Mouse (Mus musculus) midbrain, postnatal 0 days (tissue): ENCODE results near the gene Ryr2. TPM values are rescaled to one million over a fixed set of nuclear protein-coding genes. Genes with fewer than 3 reads are reported as not detected.
"Not testable (repeated sequence)": the region's sequence is repeated elsewhere in the genome, so short reads cannot be mapped to it uniquely, and the experiment has no call there.

Source experiments
- ATAC-seq: fragments of 200-750 bp; cut with Nextera tagmentation; 2 replicates; pipeline ENCODE4 v1.8.0; 2017; ENCODE audit warnings: moderate number of reproducible peaks, mild to moderate bottlenecking, moderate TSS enrichment, moderate library complexity; ENCODE audit not compliant: low FRiP score
- DNase-seq: peaks from one replicate; pipeline ENCODE4 v3.0.0-alpha.2; 2015; ENCODE audit warnings: low spot score
- H3K27ac ChIP-seq: fragments of 300-500 bp; sonication (generic); 2 replicates; pipeline ENCODE4 v1.5.1; 2014; ENCODE audit warnings: low read depth, mild to moderate bottlenecking, low read length, mixed read lengths
- H3K27me3 ChIP-seq: fragments of 300-500 bp; sonication (generic); 2 replicates; pipeline ENCODE4 v1.6.1; 2014; ENCODE audit warnings: low read length, control low read depth, mixed read lengths; ENCODE audit not compliant: insufficient read depth
- H3K36me3 ChIP-seq: fragments of 300-500 bp; sonication (generic); 2 replicates; pipeline ENCODE4 v1.6.1; 2014; ENCODE audit warnings: low read length, control low read depth, mixed read lengths; ENCODE audit not compliant: insufficient read depth
- H3K4me1 ChIP-seq: fragments of 300-500 bp; sonication (generic); 2 replicates; pipeline ENCODE4 v1.6.1; 2014; ENCODE audit warnings: mild to moderate bottlenecking, control low read depth, antibody characterized with exemption, low read length, mixed read lengths; ENCODE audit not compliant: insufficient read depth
- H3K4me2 ChIP-seq: fragments of 300-500 bp; sonication (generic); 2 replicates; pipeline ENCODE4 v1.6.1; 2014; ENCODE audit warnings: low read depth, mild to moderate bottlenecking, low read length, mixed read lengths; ENCODE audit not compliant: poor library complexity, severe bottlenecking
- H3K4me3 ChIP-seq: fragments of 300-500 bp; sonication (generic); 2 replicates; pipeline ENCODE4 v1.5.1; 2014; ENCODE audit warnings: low read depth, mild to moderate bottlenecking, low read length, moderate library complexity
- H3K9ac ChIP-seq: fragments of 300-500 bp; sonication (generic); replicated peaks from 2 replicates; pipeline ENCODE4 v1.6.1; 2014; ENCODE audit warnings: mild to moderate bottlenecking, low read length, moderate library complexity, mixed read lengths; ENCODE audit not compliant: poor library complexity, severe bottlenecking
- H3K9me3 ChIP-seq: fragments of 300-500 bp; sonication (generic); 2 replicates; pipeline ENCODE4 v1.6.1; 2016; ENCODE audit warnings: low read length, control low read depth
- CTCF ChIP-seq: IDR thresholded peaks from 2 replicates; pipeline ENCODE4 v1.5.1; 2016; ENCODE audit warnings: antibody characterized with exemption, mild to moderate bottlenecking
- WGBS: fragments of 180-500 bp; shearing (Covaris S2); extraction: QIAGEN DNeasy Blood & Tissue Kit; methylation state at CpG from one replicate; pipeline ENCODE4 v1.1.7; 2014; 5-methylcytosine and 5-hydroxymethylcytosine counted together
- polyA plus RNA-seq: library from polyadenylated mRNA; unstranded; fragments of >200 nt; fragmentation: Nextera tagmentation; extraction: Ambion mirVana; gene quantifications from 2 replicates; pipeline ENCODE4 v1.2.1, GENCODE M21; 2015
- total RNA-seq: library from RNA; depleted of rRNA; stranded (reverse); fragments of >200 nt; gene quantifications from 2 replicates; pipeline ENCODE4 v1.2.3, GENCODE M21; 2014

The Ryr2 gene
- total and polyA plus RNA-seq, 2 experiments from 2014 or later = 3.5 to 22.5 TPM

DNA sequence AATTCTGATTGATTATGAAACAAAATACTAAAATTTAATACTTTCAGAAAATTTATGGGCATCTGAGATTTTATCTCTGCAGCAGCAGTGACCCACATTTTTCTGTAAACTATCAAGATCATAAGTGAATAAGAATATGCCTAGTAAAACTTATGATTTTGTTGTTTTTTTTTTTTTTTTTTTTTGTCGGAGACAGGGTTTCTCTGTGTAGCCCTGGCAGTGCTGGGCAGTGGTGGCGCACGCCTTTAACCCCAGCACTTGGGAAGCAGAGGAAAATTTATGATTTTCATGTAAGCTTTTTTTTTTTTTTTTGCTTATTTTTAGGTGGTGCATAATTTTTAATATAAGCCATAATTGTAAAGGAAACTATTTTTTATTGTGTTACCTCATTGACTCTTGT is 557.1 kb downstream of the Ryr2 start:
- no peaks in the 10 kb centered on the region for H3K36me3 ChIP-seq
- no peaks in the 10 kb centered on the region for H3K4me1 ChIP-seq
- H3K9me3 ChIP-seq = no peaks in the 10 kb centered on the region
- WGBS = 94% methylated on average over 3 of the region's 3 CpGs
- ATAC-seq = no peak
- no peak overlapping the region for H3K4me3 ChIP-seq
- no peak for DNase-seq
- no peak overlapping the region for H3K4me2 ChIP-seq
- TF ChIP-seq CTCF = no peak
- H3K27ac ChIP-seq = no peak overlapping the region
- no peak overlapping the region for H3K9ac ChIP-seq
- H3K27me3 ChIP-seq = no peaks in the 10 kb centered on the region

DNA sequence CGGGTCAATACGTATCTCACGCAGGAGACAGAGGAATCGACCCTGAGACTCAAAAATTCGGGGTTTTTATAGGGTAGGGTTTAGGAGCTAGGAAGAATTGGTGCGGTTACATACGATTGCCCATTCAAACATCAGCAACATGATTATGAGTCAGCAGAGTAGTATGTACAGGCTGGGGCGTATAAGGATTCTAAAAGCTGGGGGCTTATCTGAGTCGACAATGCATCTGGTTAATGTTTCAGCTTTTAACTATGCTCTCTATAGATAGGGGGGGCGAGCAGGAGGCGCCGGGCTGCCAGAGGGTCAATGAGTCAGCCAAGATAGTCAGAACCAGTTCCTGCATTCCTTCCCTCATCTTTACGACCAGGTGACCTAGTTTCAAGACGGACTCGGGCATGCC is 557.6 kb downstream of the Ryr2 start:
- H3K9ac ChIP-seq, H3K9me3 ChIP-seq, ATAC-seq, H3K4me1 ChIP-seq, H3K27me3 ChIP-seq, H3K27ac ChIP-seq, H3K4me3 ChIP-seq, H3K36me3 ChIP-seq, H3K4me2 ChIP-seq, DNase-seq: not testable (repeated sequence)
- 90% methylated on average over 15 of the region's 15 CpGs for WGBS

DNA sequence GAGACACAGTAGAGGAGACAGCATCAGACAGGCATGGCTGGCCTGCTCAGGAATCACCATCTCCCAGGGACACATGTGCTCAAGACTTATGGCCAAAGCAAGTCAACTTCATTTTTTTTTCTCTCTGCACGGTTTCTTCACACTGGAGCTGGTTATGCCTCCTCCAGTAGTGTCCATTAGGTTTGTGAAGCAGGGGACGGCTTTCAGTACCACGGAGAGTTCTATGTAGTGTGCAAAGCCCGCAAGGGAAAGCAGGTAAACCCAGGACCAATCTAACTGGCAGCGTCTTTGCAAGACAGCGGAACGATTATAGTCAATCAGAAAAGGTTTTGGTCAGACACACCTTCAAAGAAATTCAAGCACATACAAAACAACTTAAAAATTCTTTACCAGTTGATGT is 560.9 kb downstream of the Ryr2 start:
- no peak overlapping the region for H3K4me3 ChIP-seq

DNA sequence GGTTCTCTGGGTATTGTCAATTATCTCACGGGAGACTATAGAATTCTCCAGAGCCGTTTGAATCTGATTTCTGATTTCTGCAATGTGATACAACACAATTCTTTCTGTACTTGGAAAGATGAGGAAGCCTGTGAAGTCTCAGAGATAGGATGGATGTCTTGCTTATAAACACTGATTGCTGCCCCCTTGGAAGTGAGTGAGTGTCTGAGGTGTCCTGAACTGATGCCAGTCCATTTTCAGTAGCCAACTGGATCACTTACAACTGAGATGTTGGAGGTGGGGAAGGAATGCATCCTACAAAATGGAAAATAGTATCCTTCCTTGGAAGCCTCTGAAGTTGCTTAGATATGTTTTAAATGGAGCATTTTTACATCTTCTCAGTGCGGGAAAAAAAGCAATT is 564.2 kb downstream of the Ryr2 start:
- TF ChIP-seq CTCF = no peak
- Histone ChIP-seq H3K4me2 (no peak overlapping the region), H3K27ac (no peak overlapping the region), H3K4me3 (no peak overlapping the region), H3K36me3 (no peaks in the 10 kb centered on the region), H3K9me3 (no peaks in the 10 kb centered on the region), H3K9ac (no peak overlapping the region), H3K27me3 (no peaks in the 10 kb centered on the region), H3K4me1 (no peaks in the 10 kb centered on the region)
- 88% methylated on average over 3 of the region's 3 CpGs for WGBS
- ATAC-seq (no peak), DNase-seq (no peak)

More for the DNA sequence above, 560.9 kb downstream of the Ryr2 start:
- Histone ChIP-seq H3K27me3 (no peaks in the 10 kb centered on the region), H3K9ac (no peak overlapping the region), H3K36me3 (no peaks in the 10 kb centered on the region), H3K4me2 (no peak overlapping the region), H3K4me1 (no peaks in the 10 kb centered on the region), H3K9me3 (no peaks in the 10 kb centered on the region), H3K27ac (no peak overlapping the region)
- no peak for TF ChIP-seq CTCF
- ATAC-seq (no peak), DNase-seq (no peak)
- WGBS = 48% methylated on average over 7 of the region's 7 CpGs

DNA sequence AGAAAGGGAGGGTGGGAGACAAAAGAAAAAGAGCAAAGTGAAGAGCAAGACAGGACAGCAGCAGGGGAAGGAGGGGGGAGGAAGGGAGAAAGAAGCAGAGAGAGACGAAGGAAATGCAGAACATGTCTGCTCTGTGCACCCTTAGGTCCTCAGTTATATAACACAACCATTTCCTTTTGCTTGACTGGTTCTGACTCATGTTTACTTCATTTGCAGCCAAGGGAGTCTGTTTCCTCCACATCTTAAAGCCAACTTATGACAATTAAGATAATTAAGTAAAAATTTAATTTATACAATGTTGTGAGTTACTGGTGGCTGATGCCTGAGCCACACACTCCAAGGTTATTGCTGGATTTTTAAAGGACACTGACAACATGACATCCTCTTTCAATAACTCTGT is 569.9 kb downstream of the Ryr2 start:
- Histone ChIP-seq H3K27me3 (no peaks in the 10 kb centered on the region), H3K27ac (no peak overlapping the region), H3K9ac (no peak overlapping the region), H3K9me3 (no peaks in the 10 kb centered on the region), H3K4me1 (no peaks in the 10 kb centered on the region), H3K36me3 (no peaks in the 10 kb centered on the region), H3K4me3 (no peak overlapping the region), H3K4me2 (no peak overlapping the region)
- ATAC-seq (no peak), DNase-seq (no peak)
- 53% methylated on average over 1 of the region's 1 CpGs for WGBS
- no peak for TF ChIP-seq CTCF

DNA sequence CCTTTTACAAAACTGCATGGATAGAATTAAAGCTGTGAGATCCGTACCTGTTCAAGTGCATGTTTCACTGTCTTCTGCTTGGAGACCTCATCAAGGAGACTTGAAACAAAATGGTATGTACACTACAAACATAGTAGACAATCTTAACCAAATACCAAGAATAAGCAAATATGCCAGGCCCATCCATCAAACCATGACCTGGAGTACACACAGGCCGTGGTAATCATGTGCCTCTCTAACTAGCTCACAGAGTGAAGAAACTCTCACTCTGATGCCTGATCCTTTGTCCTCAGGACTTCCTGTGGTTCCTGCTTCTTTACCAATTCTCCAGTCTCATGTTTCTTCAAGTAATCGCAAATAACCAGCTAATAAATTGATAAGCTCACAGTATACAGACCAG is 570.9 kb downstream of the Ryr2 start:
- H3K9me3 ChIP-seq = no peaks in the 10 kb centered on the region
- H3K9ac ChIP-seq = no peak overlapping the region
- H3K4me1 ChIP-seq = no peaks in the 10 kb centered on the region
- WGBS = 83% methylated on average over 3 of the region's 3 CpGs
- H3K27me3 ChIP-seq = no peaks in the 10 kb centered on the region
- no peak for TF ChIP-seq CTCF
- no peak overlapping the region for H3K27ac ChIP-seq
- H3K4me2 ChIP-seq = no peak overlapping the region
- H3K36me3 ChIP-seq = no peaks in the 10 kb centered on the region
- no peak for DNase-seq
- H3K4me3 ChIP-seq = no peak overlapping the region
- ATAC-seq = no peak

DNA sequence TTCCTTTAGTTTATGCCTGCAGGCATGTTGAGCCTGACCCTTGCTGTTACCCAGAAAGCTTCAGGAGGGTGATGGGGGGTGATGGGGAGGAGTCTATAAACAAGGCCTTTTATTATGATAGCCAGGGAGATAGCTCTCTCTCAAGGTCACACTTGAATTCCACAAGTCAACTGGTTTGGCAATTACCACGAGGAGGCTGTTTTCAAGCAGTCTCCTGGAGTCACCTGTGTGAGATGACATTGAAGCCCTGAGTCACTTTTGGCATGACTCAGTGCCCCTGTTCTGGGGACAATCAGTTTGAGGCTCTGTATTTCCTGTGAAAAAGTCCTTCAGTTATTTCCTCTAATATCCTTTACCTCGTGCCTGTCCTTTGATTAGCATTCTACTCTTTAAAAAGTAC is 573.5 kb downstream of the Ryr2 start:
- TF ChIP-seq CTCF = no peak
- no peak for ATAC-seq
- DNase-seq = no peak
- Histone ChIP-seq H3K9ac (no peak overlapping the region), H3K27me3 (no peaks in the 10 kb centered on the region), H3K4me3 (no peak overlapping the region), H3K27ac (no peak overlapping the region), H3K9me3 (no peaks in the 10 kb centered on the region), H3K36me3 (no peaks in the 10 kb centered on the region), H3K4me2 (no peak overlapping the region), H3K4me1 (no peaks in the 10 kb centered on the region)
- 59% methylated on average over 2 of the region's 2 CpGs for WGBS
